In the genomic region with DNA sequence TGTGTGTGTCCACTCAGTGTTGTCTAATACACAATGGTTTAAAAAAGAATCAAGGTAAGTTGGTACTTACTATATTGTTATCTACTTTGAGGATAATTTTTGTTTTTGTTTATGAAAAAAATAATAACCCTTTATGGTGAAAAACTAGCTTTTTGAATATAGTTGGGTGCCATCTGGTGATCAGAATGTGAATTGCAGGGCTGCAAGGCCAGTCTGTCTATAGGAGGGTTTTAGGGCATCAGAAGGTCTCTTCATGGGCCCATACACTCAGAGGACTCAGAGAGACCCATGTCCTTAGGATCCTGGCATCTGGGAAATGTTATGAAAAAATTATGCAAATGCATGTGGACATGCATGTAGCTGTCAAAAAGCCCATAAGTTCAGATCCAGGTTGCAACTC, we compare ENCODE assay signal across 8 mouse cellular contexts. TPM values are rescaled to one million over a fixed set of nuclear protein-coding genes. Genes with fewer than 3 reads are reported as not detected.
A peak's percentile ranks its signal among the peaks of the same experiment; 100 is the strongest.
DNase-seq lines count a peak whose midpoint lies in the region; ATAC-seq and TF ChIP-seq lines count a peak whose summit lies in the region.

No protein-coding gene starts in this region.

- H3K4me2 ChIP-seq in stomach, postnatal 0 days (replicated peaks; ENCODE audit: low read depth) = no peak overlapping the region

- no peak overlapping the region for H3K27ac ChIP-seq in stomach, postnatal 0 days (replicated peaks)

- peak; percentile 55 for DNase-seq in CD4-positive, CD25-positive, alpha-beta regulatory T cell, adult 2 months (ENCODE audit: low read depth, low spot score)
- peak; percentile 21 for DNase-seq in layer of hippocampus, adult 11-12 months (ENCODE audit: low spot score)
- DNase-seq in layer of hippocampus, adult 9-10 months (ENCODE audit: low spot score) = no peak
- DNase-seq in NIH3T3 (ENCODE audit: low read depth) = peak; percentile 69
- DNase-seq in embryo, embryonic 11 days = peak; percentile 34
- DNase-seq in left cerebral cortex, postnatal 25 days (ENCODE audit: low spot score in 2 of 2) = peak; percentile 18
- peak; percentile 26 for DNase-seq in stomach, postnatal 0 days (ENCODE audit: low spot score)

- no peak overlapping the region for H3K9ac ChIP-seq in stomach, postnatal 0 days (ENCODE audit: low read length)

- no peak for ATAC-seq in CD4-positive, CD25-positive, alpha-beta regulatory T cell, adult 4 months
- ATAC-seq in stomach, postnatal 0 days (ENCODE audit: low FRiP score, low TSS enrichment) = no peak

- intact Hi-C loops in left cerebral cortex, postnatal 25 days (cut with DNase I) = loop anchor here (1.0 kb wide), 1 partner anchor 66 kb away; no protein-coding TSS in a partner anchor

- TF ChIP-seq CTCF in stomach, postnatal 0 days (IDR thresholded peaks at IDR 0.05; ENCODE audit: low read depth) = peak; percentile 68

- H3K9me3 ChIP-seq in stomach, postnatal 0 days (ENCODE audit: control insufficient read depth, low read length) = no peaks in the 10 kb centered on the region

- H3K27me3 ChIP-seq in stomach, postnatal 0 days (ENCODE audit: control insufficient read depth, insufficient read depth, low read length) = no peaks in the 10 kb centered on the region

- no peaks in the 10 kb centered on the region for H3K4me1 ChIP-seq in stomach, postnatal 0 days (replicated peaks; ENCODE audit: control insufficient read depth, insufficient read depth)

- no peaks in the 10 kb centered on the region for H3K36me3 ChIP-seq in stomach, postnatal 0 days (ENCODE audit: control insufficient read depth, insufficient read depth, low read length)

- no peak for TF ChIP-seq EP300 in stomach, postnatal 0 days (optimal IDR thresholded peaks at IDR 0.05)

- H3K4me3 ChIP-seq in stomach, postnatal 0 days (ENCODE audit: low read depth, low read length) = no peak overlapping the region

RNA-seq across cellular contexts. Expression of a gene that starts 34.2 kb away (rescaled TPM):
- 10 to 100 TPM; 65.2 to 72.9 TPM for polyA plus RNA-seq in CD4-positive, CD25-positive, alpha-beta regulatory T cell, adult 4 months (2017; shearing (Covaris generic))
- total RNA-seq in left cerebral cortex, postnatal 25 days (2021) = 100 to 1,000 TPM; 307 to 324 TPM
- 174 and 185 TPM in 2 replicates for polyA plus RNA-seq in stomach, postnatal 0 days (2015; fragmentation: Nextera tagmentation; extraction: Ambion mirVana)

RNA-seq across cellular contexts. Expression of a gene that starts 59.4 kb away (rescaled TPM):
- 10 to 100 TPM; 44.1 to 53.8 TPM for polyA plus RNA-seq in CD4-positive, CD25-positive, alpha-beta regulatory T cell, adult 4 months (2017; shearing (Covaris generic))
- 100 to 1,000 TPM; 119 to 122 TPM for total RNA-seq in left cerebral cortex, postnatal 25 days (2021)
- polyA plus RNA-seq in stomach, postnatal 0 days (2015; fragmentation: Nextera tagmentation; extraction: Ambion mirVana) = 315 and 344 TPM in 2 replicates
